Mouse (Mus musculus): ENCODE measurements around the gene Ccdc54. TPM values are rescaled to one million over a fixed set of nuclear protein-coding genes. Genes with fewer than 3 reads are reported as not detected.

Gene Ccdc54
- polyA plus RNA-seq, 1 experiment from 2014 or later, result not detected

GRCm38 (mm10) chr16:50550927-50551326 lies 40.0 kb downstream of the Ccdc54 start:
- no peak for DNase-seq
- no peak overlapping the region for H3K27ac ChIP-seq (ENCODE audit: low read depth)
- H3K4me1 ChIP-seq (ENCODE audit: insufficient read depth), result no peaks in the 10 kb centered on the region
- 81% methylated on average over 5 of the region's 5 CpGs for WGBS
- H3K36me3 ChIP-seq (ENCODE audit: insufficient read depth), result no peaks in the 10 kb centered on the region
- H3K4me3 ChIP-seq (ENCODE audit: low read depth, low read length), result no peak overlapping the region
- ATAC-seq (ENCODE audit: insufficient read depth), result no peak
- H3K27me3 ChIP-seq (ENCODE audit: insufficient read depth, low read length), result no peaks in the 10 kb centered on the region
- H3K9ac ChIP-seq, result no peak overlapping the region
- no peak for TF ChIP-seq CTCF (IDR thresholded peaks at IDR 0.05; ENCODE audit: low read depth)
- H3K4me2 ChIP-seq, result no peak overlapping the region
- no peaks in the 10 kb centered on the region for H3K9me3 ChIP-seq (ENCODE audit: low read depth, low read length)

- no peak overlapping the region for H3K9ac ChIP-seq
- peak; percentile 61 for DNase-seq
- whole genome bisulfite sequencing, result 35% methylated on average over 5 of the region's 5 CpGs
Measured at GRCm38 (mm10) chr16:50542554-50543333, 48.2 kb downstream of the Ccdc54 start.

More at GRCm38 (mm10) chr16:50542554-50543333, 48.2 kb downstream of the Ccdc54 start:
- ATAC-seq (ENCODE audit: insufficient read depth), result peak; percentile 84
- TF ChIP-seq CTCF (IDR thresholded peaks at IDR 0.05; ENCODE audit: low read depth), result peak; percentile 62
- H3K27ac ChIP-seq (ENCODE audit: low read depth), result no peak overlapping the region
- no peaks in the 10 kb centered on the region for H3K27me3 ChIP-seq (ENCODE audit: insufficient read depth, low read length)
- no peak overlapping the region for H3K4me2 ChIP-seq
- H3K36me3 ChIP-seq (ENCODE audit: insufficient read depth), result no peaks in the 10 kb centered on the region
- H3K4me3 ChIP-seq (ENCODE audit: low read depth, low read length), result no peak overlapping the region
- H3K4me1 ChIP-seq (ENCODE audit: insufficient read depth), result no peaks in the 10 kb centered on the region
- no peaks in the 10 kb centered on the region for H3K9me3 ChIP-seq (ENCODE audit: low read depth, low read length)

Other genes with a start within 250 kb of the Ccdc54 start
- 40.5 and 41.6 TPM in 2 replicates for gene Bbx, start 158.8 kb downstream of the Ccdc54 start, polyA plus RNA-seq (2014; fragmentation: Nextera tagmentation; extraction: Ambion mirVana)